Mouse (Mus musculus): Measurements from ENCODE around the gene Ccdc170.
"Not testable (repeated sequence)": the region's sequence is repeated elsewhere in the genome, so short reads cannot be mapped to it uniquely, and the experiment has no call there.

Gene Ccdc170

DNA sequence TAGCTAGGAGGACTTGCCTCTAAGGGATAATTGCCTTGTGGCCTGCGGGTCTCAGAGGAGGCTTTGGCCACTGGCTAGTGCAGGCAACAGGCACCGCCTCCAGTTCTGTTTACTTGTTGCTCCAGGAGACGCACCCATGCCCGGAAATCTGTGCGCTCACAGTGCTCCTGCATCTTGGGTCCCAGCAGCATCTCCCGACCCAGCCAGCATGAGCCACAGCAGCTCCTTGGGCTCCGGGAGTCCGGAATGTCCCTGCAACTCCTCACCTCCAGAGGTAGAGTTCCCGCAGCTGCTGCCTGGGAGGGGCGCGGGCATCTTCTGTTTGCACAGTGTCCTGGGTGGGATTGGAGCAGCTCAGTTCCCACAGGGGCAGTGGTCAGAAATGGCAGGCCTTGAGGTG lies at the start of gene Ccdc170:
TSS of gene Ccdc170 (plus strand) at position 148 of the 400 bp plus-strand sequence.
- no peak for DNase-seq

DNA sequence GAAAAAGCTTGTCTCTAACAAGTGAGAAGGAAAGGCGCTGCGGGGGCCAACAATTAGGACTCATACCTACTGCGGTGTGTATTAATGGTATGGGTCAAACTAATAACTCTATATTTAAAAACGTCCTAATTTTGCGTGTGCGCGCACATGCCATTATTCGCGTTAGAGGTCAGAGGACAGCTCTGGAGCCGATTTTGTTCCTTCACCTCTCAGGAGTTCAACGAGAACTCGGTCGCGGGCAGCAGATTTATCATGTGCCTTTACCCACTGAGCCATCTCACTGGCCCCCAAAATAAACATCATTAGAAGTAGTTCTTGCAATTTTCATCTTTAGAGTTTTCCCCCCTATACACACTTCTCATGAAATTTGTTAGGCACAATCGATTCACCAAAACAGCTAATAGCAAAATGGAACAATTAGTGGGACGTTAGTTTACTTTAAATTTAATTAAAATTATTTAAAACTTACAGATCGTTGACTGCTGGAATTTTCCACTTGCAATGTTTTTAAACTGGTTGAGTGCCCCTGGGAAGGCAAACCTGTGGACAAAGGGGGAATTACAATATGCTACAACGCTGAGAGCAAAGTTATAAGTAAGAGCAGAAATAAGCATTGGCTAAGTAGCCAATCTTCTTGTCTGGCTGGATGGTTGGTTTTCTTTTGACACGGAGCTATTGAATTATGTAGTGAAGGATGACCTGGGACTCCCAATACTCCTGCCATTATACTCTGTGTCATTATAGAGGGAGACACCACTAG lies 49.1 kb upstream of the Ccdc170 start:
- DNase-seq = no peak

DNA sequence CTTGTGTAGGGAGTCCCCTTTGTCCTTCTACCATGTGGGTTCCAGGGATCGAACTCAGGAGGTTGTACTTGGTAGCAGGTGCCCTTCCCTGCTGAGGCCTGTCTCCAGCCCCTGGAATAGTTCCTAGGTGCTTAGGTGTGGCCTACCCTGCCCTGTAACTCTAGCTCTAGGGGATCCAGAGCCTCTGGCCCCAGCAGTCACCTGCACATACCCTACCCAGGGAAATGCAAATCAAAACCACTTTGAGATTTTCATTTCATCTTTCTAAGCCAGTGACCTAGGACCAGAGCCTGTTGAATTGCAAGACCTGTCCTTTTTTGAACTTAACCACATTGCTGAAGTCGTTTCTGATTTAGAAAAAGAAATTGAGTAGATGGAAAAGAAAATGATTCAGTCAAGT lies 48.4 kb upstream of the Ccdc170 start:
- DNase-seq = not testable (repeated sequence)

DNA sequence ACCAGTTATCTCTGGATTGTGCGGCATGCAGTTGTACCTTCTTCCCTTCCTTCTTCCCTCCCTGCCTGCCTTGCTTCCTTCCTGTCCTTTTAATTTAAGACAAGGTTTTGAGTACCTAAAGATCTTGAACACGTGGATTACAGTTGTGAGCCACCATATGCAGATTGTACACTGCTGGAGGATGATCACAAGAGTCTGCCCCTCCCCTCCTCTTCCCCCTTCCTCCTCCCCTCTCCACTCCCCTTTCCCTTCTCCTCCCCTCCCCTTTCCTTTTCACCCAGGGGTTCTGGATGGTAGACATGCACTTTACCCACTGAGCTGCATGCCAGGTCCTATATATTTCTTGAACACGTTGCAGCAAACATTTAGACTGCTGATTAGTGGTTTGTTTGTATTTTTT lies 46.9 kb upstream of the Ccdc170 start:
- DNase-seq = no peak

DNA sequence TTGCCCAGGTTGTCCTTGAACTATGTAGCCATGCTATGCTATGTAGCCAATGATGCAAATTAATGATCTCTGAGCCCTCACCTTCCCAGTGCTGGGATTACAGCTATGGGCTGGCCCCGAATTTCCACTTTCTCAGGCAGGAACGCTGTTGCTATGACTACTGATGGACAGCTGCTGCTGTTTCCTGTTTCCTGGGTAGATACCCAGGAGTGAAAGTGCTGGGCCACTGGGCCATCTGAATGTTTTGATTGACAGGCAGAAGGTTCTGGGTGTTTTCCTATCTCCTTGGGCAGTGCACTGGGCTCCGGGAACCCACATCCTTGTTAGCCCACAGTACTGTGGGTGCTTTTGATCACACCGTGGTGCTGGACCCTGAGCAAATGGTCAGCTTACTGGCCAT lies 25.9 kb upstream of the Ccdc170 start:
- no peak for DNase-seq

DNA sequence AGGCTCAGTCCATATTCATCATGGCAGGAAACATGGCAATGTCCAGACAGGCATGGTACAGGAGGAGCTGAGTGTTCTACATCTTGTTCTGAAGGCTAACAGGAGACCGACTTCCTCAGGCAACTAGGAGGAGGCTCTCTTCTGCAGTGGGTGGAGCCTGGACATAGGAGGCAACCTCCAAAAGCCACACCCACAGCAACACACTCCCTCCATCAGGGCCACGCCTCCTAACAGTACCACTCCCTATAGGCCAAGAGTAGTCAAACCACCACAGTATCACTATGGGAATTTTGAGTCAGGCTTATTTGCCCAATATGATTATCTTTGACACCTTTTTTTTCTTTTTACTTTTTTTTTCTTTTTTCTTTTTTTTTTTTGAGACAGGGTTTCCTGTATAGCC lies 22.1 kb upstream of the Ccdc170 start:
- no peak for DNase-seq

DNA sequence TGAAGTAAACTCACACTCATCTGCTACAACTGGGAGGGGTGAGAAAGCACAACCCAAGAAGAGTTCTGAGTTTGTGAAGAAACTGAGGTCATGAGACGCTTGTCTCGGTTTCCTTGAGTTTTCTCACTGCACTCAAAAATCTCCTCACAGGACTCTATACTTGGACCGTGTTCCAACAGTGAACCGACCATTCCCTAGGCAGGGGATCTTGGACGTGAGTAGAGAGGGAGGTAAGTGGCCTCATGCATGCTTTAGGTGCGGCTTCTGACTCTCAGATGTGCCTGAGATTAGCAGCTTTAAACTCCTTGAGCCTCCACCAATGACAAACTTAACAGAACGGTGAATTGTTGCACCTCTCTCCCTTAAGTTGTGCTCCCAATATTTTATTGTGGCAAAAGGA lies 16.5 kb upstream of the Ccdc170 start:
- DNase-seq = no peak

DNA sequence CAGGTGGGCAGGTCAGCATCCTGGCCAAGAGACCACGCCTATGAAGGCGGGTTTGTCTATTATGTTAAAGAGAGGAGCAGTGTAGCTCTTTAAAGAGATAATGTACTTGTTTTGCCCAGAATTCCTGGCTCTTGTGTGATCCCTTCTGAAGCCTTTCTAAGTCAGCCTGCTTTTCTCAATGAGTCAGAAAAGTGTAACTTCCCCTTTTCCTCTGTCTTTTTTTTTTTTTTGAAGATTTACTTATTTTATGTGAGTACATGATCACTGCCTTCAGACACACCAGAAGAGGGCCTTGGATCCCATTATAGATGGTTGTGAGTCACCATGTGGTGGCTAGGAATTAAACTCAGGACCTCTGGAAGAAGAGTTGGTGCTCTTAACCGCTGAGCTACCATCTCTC lies 12.9 kb upstream of the Ccdc170 start:
- no peak for DNase-seq

DNA sequence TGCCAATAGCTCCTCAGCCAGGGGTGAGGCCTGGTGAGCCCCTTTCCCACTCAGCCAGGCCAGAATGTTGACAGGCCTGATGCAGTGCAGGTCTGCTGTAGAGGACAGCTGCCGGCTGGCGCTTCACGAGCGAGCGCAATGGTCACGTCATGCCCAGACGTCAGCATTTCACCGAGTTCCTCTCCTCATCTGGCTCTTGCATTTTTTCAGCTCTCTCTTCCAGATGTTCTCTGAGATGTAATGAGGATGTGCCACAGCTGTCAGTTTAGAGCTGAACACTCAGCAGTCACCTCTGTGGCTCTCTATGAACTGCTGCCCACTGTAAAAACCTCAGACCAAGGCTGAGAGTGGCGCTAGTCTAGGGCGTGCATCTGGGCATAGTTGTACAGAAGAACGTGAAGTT lies 8.7 kb upstream of the Ccdc170 start:
- DNase-seq = no peak

DNA sequence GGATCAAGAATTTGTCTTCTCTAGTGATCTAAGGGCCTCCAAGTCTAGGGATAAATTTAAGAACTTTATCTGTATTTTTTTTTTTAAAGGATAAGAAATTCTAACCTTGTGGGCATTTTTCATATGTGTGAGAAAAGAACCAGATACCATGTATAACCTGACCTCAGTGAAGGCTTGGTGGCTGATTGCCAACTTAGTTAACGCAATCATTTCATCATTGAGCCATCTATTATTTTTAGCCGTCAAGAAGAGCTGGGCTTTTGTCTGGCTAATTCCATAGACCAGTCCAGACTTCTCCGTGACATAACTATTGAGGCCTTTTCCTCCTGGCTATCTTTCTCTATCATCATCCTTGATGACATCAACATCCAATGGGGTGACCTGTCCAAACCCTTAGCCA lies 6.9 kb upstream of the Ccdc170 start:
- no peak for DNase-seq

DNA sequence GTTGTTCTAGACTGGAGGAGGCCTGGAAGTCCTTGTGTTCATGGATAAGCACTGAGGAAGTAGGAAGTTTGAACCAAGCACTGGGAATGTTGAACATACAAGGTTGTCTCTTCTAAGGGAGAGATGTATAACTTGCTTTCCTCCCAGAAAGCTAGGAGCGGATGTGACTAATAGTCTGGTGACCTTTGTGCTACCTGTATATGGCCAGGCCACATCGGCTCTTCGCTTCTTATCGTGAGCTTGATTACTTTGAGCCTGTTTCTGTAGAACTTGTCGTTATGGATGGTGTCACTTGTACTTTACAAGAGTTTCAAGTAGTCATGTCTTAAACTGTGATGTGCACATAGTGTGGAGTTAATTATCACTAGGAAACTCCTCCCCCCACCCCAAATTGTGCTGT lies 5.7 kb upstream of the Ccdc170 start:
- no peak for DNase-seq

DNA sequence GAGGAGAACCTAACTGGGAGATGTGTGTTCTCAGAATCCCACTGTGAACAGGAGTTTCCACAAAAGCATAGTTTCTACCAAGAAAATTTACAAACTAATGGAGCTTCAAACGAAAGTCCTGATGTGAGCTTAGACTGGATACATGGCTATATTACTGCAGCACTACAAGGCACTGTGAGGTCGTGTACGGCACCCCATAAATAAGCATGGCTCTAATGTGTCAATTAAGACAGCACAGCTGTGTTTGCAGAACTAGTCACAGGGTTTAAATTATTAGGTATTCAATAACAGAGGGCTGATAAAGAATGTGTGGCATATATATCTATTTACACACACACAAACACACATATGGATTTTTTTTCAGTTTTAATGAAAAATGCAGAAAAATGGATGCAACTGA lies 1.4 kb upstream of the Ccdc170 start:
- no peak for DNase-seq

DNA sequence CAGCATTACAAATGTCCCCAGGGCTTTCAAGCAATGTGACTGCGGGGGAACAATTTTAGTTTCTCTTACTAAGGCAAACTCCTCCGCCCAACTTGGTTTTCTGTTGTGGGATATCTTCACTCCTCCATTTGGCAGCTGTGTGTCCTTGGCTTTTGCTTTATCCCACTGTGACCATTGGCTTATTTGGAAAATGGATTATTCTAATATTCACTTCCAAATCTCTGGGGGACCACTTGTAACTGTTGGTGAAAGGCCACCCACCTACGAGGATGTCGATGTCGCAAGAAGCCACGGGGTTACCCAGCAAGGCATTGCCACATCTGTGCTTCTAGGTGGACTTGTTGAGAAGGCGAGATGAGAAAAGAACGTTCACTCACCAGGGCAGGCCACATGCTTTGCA lies 607 bp upstream of the Ccdc170 start:
- no peak for DNase-seq

DNA sequence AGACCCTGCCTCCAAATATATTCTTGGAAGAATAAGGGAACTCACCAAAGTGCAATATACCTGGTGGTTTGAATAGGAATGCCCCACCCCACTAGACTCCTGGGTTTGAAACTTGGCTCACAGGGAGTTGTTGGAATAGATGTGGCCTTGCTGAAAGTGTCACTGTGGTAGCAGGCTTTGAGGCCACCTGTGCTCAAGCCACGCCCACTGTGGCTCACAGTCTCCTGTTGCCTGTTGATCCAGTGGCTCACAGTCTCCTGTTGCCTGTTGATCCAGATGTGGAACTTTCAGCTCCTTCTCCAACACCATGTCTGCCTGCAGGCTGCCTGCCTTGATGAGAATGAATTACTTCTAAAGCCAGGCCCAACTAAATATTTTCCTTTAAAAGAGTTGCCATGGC lies 1.5 kb downstream of the Ccdc170 start:
- DNase-seq = no peak

DNA sequence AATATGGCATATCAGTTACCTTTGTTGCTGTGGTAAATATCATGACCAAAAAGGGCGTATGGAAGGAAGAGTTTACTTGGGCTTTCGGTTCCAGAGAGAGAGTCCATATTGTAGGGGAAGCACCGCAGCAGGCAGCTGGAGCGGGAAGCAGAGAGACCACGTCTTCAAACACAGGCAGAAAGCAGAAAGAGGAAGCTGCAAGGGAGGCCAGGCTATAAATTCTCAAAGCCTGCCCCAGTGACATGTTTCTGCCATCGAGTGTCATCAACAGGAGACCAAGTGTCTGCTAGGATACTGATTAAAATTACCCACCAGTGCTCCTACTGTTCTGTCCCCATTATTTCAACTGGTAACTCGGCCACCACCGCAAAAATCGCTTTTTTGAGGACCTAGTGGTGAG lies 2.7 kb downstream of the Ccdc170 start:
- DNase-seq = no peak

DNA sequence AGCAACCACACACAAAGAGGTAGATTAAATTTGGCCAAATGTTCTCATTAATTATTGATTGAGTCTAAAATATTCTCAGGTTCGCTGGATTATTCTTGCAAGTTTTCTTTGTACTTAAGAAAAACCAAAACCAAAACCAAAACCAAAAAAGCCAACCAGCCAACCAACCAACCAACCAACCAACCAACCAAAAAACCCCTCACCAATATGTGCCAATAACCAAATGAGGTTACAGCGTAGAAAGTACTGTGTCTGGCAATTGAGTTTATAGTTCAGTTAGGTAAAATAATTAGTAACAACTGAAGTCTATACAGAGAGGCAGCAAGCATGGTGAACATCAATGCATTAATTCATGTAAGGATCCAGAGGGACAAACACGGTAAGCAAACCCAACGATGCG lies 7.6 kb downstream of the Ccdc170 start:
- DNase-seq = no peak

DNA sequence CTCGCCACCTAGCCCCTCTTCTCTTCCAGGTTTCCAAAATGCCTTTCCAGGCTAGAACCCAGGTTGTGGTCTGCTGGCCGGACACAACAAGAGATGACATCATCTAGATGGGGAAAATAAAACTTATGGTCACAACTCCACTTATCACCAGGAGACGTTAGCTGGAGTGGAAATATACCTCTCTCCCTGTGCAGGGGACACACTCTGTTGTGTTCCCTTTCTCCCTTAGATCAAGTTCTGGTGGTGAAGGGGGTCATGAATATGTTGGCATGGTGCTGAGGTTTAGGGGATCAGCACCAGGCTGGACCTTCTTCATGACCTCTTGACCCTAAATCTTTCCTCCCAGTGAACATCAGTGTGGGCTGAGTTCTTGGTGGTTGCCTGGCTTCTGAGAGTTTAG lies 9.0 kb downstream of the Ccdc170 start:
- DNase-seq = no peak

DNA sequence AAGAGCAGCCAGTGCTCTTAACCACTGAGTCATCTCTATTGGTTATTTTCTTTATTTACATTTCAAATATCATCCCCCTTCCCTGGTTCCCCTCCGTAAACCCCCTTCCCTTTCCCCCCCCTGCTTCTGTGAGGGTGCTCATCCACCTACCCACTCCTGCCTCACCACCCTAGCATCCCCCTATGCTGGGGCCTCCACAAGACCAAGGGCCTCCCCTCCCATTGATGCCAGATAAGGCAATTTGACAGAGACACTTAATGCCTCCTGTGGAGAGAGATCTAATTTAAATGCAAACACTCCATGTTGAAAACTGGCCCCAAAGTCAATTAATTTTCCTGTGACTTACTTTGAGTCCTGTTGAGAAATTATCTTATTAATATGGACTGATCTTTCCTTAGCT lies 9.7 kb downstream of the Ccdc170 start:
- DNase-seq = no peak

DNA sequence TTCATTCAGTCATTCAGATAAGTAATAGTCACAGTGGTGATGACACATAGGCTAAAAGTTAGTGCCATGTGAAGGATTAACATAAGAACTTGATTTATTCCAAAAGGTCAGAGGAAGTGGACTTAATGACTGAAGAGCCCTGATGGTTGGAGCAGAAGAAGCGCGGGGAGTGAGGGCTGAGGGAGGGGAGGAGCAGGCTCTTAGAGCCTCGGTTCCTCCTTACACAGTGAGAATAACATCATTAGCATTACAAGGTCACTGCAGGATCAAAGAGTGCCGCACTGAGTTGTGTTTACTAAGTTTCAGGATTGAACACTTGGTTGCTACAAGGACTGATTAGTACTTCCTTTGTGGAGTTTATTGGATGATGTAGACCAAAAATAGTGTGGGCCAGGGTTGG lies 10.6 kb downstream of the Ccdc170 start:
- DNase-seq = no peak

DNA sequence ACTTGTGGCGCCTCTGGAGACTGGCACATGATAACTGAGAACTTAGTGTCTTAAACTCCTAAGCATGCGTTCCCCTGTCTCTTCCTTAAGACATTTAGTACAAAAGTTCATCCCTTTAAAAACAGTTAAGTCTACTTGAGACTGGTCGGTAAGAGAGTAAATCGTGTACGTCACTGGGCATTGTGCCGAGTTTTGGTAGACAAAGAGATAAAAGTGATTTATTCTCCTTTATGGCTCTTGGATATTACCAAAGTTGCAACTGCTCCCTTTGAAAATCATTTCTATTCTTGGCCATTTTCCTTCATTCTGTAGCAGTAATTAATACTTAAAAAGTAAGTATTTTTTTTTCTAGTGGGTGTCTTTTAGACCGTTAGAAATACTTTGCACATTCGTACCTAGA lies 20.9 kb downstream of the Ccdc170 start:
- no peak for DNase-seq

DNA sequence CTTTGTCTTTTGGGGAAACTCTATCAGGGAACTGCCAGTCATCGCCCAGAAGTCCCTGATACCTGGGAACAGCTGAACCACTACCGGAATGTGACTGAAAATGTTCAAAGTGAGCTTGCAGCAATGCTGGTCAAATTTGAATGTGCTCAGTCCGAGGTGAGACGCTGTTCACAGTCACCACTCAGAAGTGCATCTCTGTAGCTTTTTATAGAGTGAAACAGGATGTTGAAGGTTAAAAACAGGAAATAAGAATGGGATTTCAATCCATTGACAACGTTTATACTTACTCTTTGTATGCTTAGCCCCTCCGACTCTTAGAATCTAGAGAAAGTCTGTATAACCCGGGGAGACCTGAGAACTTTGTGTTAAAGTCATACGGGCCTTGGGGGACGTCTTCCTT lies 30.4 kb downstream of the Ccdc170 start:
- DNase-seq = no peak

DNA sequence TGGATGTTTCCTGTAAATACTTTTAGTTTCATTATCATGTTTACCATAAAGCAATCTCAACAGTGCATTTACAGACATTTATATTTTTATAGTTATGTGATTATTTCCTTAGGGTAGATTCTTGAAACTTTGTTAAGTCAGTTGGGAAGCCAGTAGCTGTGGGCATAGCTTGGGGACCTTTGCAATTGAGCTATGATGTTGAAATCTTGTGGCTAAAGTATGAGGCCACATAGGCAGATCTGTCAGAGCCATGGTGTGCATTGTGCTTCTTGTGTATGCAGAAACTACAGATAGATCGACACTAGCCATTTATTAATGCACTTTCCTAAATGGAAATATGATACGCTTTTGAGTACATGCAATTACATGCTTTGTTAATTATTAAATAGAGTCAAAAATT lies 35.3 kb downstream of the Ccdc170 start:
- no peak for DNase-seq

DNA sequence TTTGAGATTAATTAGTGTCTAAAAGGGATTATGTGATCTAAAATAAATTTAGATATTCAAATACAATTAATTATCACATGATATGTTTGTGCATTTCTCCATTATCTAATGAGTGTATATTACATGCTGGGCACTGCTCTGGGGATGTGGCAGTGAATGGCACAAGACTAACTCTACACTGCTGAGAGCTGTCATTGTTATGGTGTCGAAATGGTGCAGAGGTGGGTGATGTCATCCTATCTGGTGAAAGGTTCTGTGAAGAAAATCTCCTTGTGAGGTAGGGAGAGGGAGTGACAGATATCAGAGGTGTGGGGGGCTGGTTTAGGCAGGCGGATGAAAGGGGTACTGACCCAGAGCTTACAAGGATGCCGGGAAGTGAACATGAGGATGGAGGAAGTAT lies 37.3 kb downstream of the Ccdc170 start:
- no peak for DNase-seq

DNA sequence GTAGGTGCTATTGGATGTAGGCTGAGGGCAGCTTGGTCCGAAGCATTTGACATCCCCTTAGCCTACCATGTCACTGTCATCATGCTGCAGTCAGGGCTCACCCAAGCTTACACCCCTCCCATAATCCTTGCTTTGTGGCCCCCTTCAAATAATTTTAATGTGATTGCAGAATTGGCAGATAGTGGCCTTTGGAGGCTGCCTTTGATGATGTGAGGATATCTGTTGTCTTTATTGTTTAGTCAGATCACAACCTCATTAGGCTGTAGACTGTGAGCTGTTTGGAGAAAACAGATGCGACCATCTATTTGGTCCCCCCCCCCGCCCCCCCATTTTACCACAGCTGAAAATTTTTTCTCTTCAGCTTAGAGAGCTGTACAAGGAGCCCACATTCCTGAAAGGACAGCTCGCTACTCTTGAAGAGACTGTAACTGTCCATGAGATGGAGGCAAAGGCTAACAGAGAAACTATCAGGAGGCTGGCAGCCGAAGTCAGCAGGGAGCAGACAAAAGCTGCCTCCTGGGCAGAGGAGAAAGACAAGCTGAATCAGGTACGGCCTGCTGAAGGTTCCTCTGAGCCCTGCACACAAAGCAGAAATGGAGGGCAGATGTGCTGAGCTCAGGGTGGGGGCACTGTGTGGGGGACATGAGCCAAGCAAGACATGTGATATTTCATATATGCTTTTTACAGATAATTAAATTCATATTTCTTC lies 38.2 kb downstream of the Ccdc170 start:
- DNase-seq = no peak

DNA sequence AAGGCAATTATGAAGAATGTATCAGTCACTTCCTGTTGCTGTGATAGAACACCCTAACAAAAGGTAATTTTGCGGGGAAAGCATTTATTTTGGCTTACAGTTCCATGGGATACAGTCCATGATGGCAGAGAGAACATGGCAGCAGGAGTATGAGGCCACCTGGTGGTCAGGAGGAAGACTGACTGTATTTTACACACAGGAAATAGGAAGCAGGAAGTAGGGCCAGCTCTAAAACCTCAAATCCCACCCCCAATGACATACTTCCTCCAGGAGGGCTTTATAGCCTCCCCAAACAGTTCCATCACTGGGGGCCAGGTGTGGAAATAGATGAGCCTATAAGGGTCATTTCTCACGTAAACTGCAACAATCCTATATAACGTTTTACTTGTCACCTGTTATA lies 39.8 kb downstream of the Ccdc170 start:
- DNase-seq = no peak

Measured in right cerebral cortex, postnatal 25 days (tissue).